Comparison of ENCODE assay signal across 9 mouse cellular contexts in the genomic region with DNA sequence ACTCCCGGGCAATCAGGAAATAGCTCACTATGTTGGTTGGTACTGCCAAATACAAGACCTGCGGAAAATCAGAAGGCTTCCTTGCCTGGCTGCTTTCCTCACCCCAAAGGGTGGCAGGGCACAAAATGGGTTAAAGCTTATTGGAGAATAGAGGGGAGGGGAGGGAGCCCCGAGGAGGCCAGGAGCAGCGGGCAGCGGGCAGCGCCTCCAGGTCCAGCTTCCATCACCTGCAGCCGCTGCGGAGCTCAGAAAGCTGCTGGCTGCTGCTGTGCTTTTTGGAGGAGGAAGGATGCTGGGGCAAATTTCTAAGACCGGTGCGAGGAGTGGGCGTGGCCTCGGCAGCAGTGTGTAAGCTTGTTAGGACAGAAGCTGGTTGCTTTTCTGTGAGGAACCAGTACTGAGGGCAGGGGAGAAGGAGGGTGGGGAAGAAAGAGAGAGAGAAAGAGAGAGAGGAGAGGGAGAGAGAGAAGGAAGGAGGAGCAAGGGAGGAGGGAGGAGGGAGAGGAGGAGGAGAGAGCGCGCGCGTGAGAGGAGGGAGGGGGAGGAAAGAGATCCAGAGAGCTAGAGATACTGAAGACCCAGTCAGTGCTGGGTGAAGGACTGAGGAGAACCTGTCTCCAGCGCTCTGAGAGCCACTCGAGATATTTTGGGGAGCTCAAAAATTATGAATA. TPM values are rescaled to one million over a fixed set of nuclear protein-coding genes. Genes with fewer than 3 reads are reported as not detected.
DNase-seq lines count a peak whose midpoint lies in the region; ATAC-seq lines count a peak whose summit lies in the region.
"Had no signal": no experiment of that assay in that cellular context is flagged by ENCODE, and none has a peak within 500 bp of the region (broad histone marks: within the 10 kb centered on the region; RNA-seq: fewer than 3 reads in every experiment).

Gene Cntnap4 (plus strand): TSS at position 573 of the 671 bp plus-strand sequence.

- H3K4me3 ChIP-seq in kidney, embryonic 14.5 days (ENCODE audit: low read length) = peak within 1 kb of the TSS; percentile 17
- H3K4me3 ChIP-seq in hindbrain, embryonic 11.5 days (ENCODE audit: low read depth, low read length) = peak within 1 kb of the TSS; percentile 40
- peak within 1 kb of the TSS; percentile 31 for H3K4me3 ChIP-seq in limb, embryonic 13.5 days

- no peaks in the 10 kb centered on the region for H3K4me1 ChIP-seq in kidney, embryonic 14.5 days (ENCODE audit: control insufficient read depth, insufficient read depth, low read length)
- no peaks in the 10 kb centered on the region for H3K4me1 ChIP-seq in hindbrain, embryonic 11.5 days (replicated peaks; ENCODE audit: control insufficient read depth, insufficient read depth, low read length)
- peaks cover 8% of the 10 kb centered on the region for H3K4me1 ChIP-seq in limb, embryonic 13.5 days

- 3% methylated on average over 18 of the region's 18 CpGs for WGBS in kidney, embryonic 14.5 days
- WGBS in hindbrain, embryonic 11.5 days = 2% methylated on average over 18 of the region's 18 CpGs
- WGBS in limb, embryonic 13.5 days = 3% methylated on average over 18 of the region's 18 CpGs

- H3K9ac ChIP-seq in kidney, embryonic 14.5 days (ENCODE audit: low read depth, low read length) = no peak within 1 kb of the TSS
- peak within 1 kb of the TSS; percentile 27; the same call in 1 of the 2 replicates for H3K9ac ChIP-seq in hindbrain, embryonic 11.5 days (ENCODE audit: low read depth, low read length)
- no peak within 1 kb of the TSS for H3K9ac ChIP-seq in limb, embryonic 13.5 days

- H3K36me3 ChIP-seq in kidney, embryonic 14.5 days (ENCODE audit: control insufficient read depth, insufficient read depth, low read length) = no peaks in the 10 kb centered on the region
- no peaks in the 10 kb centered on the region for H3K36me3 ChIP-seq in hindbrain, embryonic 11.5 days (ENCODE audit: control insufficient read depth, insufficient read depth, low read length)
- no peaks in the 10 kb centered on the region for H3K36me3 ChIP-seq in limb, embryonic 13.5 days

- H3K27ac ChIP-seq in kidney, embryonic 14.5 days (ENCODE audit: low read depth, low read length) = no peak within 1 kb of the TSS
- H3K27ac ChIP-seq in hindbrain, embryonic 11.5 days (ENCODE audit: low read depth, low read length) = no peak within 1 kb of the TSS
- H3K27ac ChIP-seq in limb, embryonic 13.5 days = no peak within 1 kb of the TSS

- no peak for DNase-seq in kidney, postnatal 14 days
- peak; percentile 30 to 50 for DNase-seq in cerebellum, postnatal 4 days (ENCODE audit: low spot score in 2 of 2)
- peak; percentile 61 for DNase-seq in hindbrain, embryonic 11.5 days (ENCODE audit: low spot score)
- DNase-seq in right cerebral cortex, postnatal 36 days (ENCODE audit: low spot score in 2 of 2) = peak; percentile 52 to 67
- no peak for DNase-seq in ovary, adult 18-20 months (ENCODE audit: low spot score)

- no peaks in the 10 kb centered on the region for H3K9me3 ChIP-seq in kidney, embryonic 14.5 days (ENCODE audit: control insufficient read depth, low read length)
- H3K9me3 ChIP-seq in hindbrain, embryonic 11.5 days (ENCODE audit: control insufficient read depth, low read length) = no peaks in the 10 kb centered on the region
- H3K9me3 ChIP-seq in limb, embryonic 13.5 days = no peaks in the 10 kb centered on the region

- H3K4me2 ChIP-seq in kidney, embryonic 14.5 days (replicated peaks; ENCODE audit: low read depth, low read length) = peak within 1 kb of the TSS; percentile 33
- H3K4me2 ChIP-seq in hindbrain, embryonic 11.5 days (replicated peaks; ENCODE audit: low read depth, low read length) = peak within 1 kb of the TSS; percentile 67
- H3K4me2 ChIP-seq in limb, embryonic 13.5 days (replicated peaks) = peak within 1 kb of the TSS; percentile 60

- ATAC-seq in kidney, embryonic 14.5 days (ENCODE audit: low FRiP score, low TSS enrichment) = no peak
- ATAC-seq in hindbrain, embryonic 11.5 days (ENCODE audit: low FRiP score) = peak; percentile 70; the same call in 1 of the 2 replicates
- ATAC-seq in limb, embryonic 13.5 days (ENCODE audit: low FRiP score, low read depth) = no peak
- ATAC-seq in CD4-positive, CD25-positive, alpha-beta regulatory T cell, adult 4 months = no peak

- peaks cover 15% of the 10 kb centered on the region; the same call in 1 of the 2 replicates for H3K27me3 ChIP-seq in kidney, embryonic 14.5 days (ENCODE audit: control insufficient read depth, insufficient read depth, low read length)
- peaks cover 4% of the 10 kb centered on the region; the same call in 1 of the 2 replicates for H3K27me3 ChIP-seq in hindbrain, embryonic 11.5 days (ENCODE audit: control insufficient read depth, insufficient read depth, low read length)
- peaks cover 27% of the 10 kb centered on the region for H3K27me3 ChIP-seq in limb, embryonic 13.5 days

RNA-seq across cellular contexts. Expression of gene Cntnap4, which starts in this region (rescaled TPM):
- 0.23 TPM in 1 of 2 replicates, not detected in the other for polyA plus RNA-seq in kidney, embryonic 14.5 days (2014; fragmentation: Nextera tagmentation; extraction: Ambion mirVana)
- 1.2 TPM in 2 replicates for polyA plus RNA-seq in hindbrain, embryonic 11.5 days (2014; fragmentation: Nextera tagmentation; extraction: Ambion mirVana)
- 3.4 TPM in 2 replicates for polyA plus RNA-seq in limb, embryonic 13.5 days (2015; fragmentation: Nextera tagmentation; extraction: Ambion mirVana)
- polyA plus RNA-seq in CD4-positive, CD25-positive, alpha-beta regulatory T cell, adult 4 months (2017; shearing (Covaris generic)) = not detected
- polyA plus RNA-seq: large intestine, adult 2 months had no signal

Comparison
In these comparisons a context has a peak if more than half of its experiments do, and no peak if none do; other contexts are left out.
1. DNase-seq: peak in cerebellum, postnatal 4 days (2 of 2), hindbrain, embryonic 11.5 days (single experiment) and right cerebral cortex, postnatal 36 days (2 of 2); none in kidney, postnatal 14 days (single experiment) and ovary, adult 18-20 months (single experiment).
2. Peak in every context shown above with its lines, with median percentiles within 50 percentile points of each other: H3K4me2 ChIP-seq and H3K4me3 ChIP-seq.